ENCODE assay signal across 19 mouse cellular contexts in the genomic region with DNA sequence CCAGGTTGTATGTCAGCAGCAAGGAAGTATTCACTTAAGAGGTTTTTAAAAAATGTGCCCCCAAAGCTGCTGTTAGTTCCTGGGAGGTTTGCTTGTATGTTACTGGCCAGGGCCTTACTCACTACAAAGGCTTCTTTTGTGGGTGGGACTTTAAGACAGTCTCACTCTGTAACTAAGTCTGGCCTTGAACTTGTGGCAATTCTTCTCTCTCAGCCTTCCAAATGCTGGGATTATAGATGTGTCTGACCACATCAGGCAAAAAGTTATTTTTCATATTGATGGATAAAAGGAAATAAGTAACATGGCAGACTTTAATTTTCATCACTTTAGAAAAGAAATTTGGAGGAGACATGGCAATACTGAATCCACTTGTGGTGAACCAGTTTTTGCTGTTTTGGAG. TPM values are rescaled to one million over a fixed set of nuclear protein-coding genes. Genes with fewer than 3 reads are reported as not detected.
DNase-seq lines count a peak whose midpoint lies in the region; ATAC-seq and TF ChIP-seq lines count a peak whose summit lies in the region.
"Had no signal": no experiment of that assay in that cellular context is flagged by ENCODE, and none has a peak within 500 bp of the region (broad histone marks: within the 10 kb centered on the region; RNA-seq: fewer than 3 reads in every experiment).

No protein-coding gene starts in this region.

- H3K4me1 ChIP-seq in liver, embryonic 13.5 days (replicated peaks) = peaks cover 37% of the 10 kb centered on the region
- H3K4me1 ChIP-seq in liver, embryonic 11.5 days (replicated peaks; ENCODE audit: control insufficient read depth, insufficient read depth, low read length) = 0 out of 2 replicates have a peak, but pooled peaks cover 2% of the 10 kb centered on the region
- peaks cover 6 to 20% of the 10 kb centered on the region in 2 experiments for H3K4me1 ChIP-seq in MEL (ENCODE audit: control insufficient read depth in 1 of 2, insufficient read depth in 2 of 2, low read length in 2 of 2)
- peaks cover 60% of the 10 kb centered on the region for H3K4me1 ChIP-seq in erythroblast, embryonic 14.5 days (ENCODE audit: control insufficient read depth)
- peaks cover 21% of the 10 kb centered on the region for H3K4me1 ChIP-seq in liver, embryonic 16.5 days (ENCODE audit: control insufficient read depth, low read depth, low read length)
- no peaks in the 10 kb centered on the region for H3K4me1 ChIP-seq in limb, embryonic 10.5 days
- H3K4me1 ChIP-seq: forebrain, embryonic 10.5 days; forebrain, embryonic 13.5 days; hindbrain, embryonic 12.5 days; hindbrain, embryonic 15.5 days had no signal

- H3K36me3 ChIP-seq in liver, embryonic 13.5 days = no peaks in the 10 kb centered on the region
- H3K36me3 ChIP-seq in liver, embryonic 11.5 days (ENCODE audit: control insufficient read depth, insufficient read depth, low read length) = no peaks in the 10 kb centered on the region
- peaks cover 0 to 18% of the 10 kb centered on the region in 2 experiments; a peak in 2 of 4 replicates for H3K36me3 ChIP-seq in MEL (ENCODE audit: control insufficient read depth in 1 of 2, insufficient read depth in 2 of 2, low read length in 2 of 2)
- no peaks in the 10 kb centered on the region; the same call in 1 of the 2 replicates for H3K36me3 ChIP-seq in erythroblast, embryonic 14.5 days (ENCODE audit: control insufficient read depth)
- H3K36me3 ChIP-seq in liver, embryonic 16.5 days (ENCODE audit: control insufficient read depth, insufficient read depth) = no peaks in the 10 kb centered on the region
- no peaks in the 10 kb centered on the region for H3K36me3 ChIP-seq in limb, embryonic 10.5 days
- H3K36me3 ChIP-seq: forebrain, embryonic 10.5 days; G1E; hindbrain, embryonic 12.5 days; hindbrain, embryonic 15.5 days had no signal

- no peak overlapping the region for H3K4me3 ChIP-seq in liver, embryonic 13.5 days (replicated peaks)
- no peak overlapping the region for H3K4me3 ChIP-seq in liver, embryonic 11.5 days (ENCODE audit: low read depth, low read length)
- no peak overlapping the region for H3K4me3 ChIP-seq in MEL (ENCODE audit: control insufficient read depth in 1 of 2, insufficient read depth in 1 of 2, low read depth in 2 of 2, low read length in 2 of 2)
- H3K4me3 ChIP-seq in erythroblast, embryonic 14.5 days (replicated peaks) = peak overlapping the region; percentile 43
- H3K4me3 ChIP-seq in liver, embryonic 16.5 days (ENCODE audit: low read depth, low read length) = no peak overlapping the region
- H3K4me3 ChIP-seq in limb, embryonic 10.5 days = no peak overlapping the region
- H3K4me3 ChIP-seq: forebrain, embryonic 10.5 days; forebrain, embryonic 13.5 days; gastrocnemius, adult 2 months; hindbrain, embryonic 12.5 days; hindbrain, embryonic 15.5 days had no signal

- H3K9ac ChIP-seq in liver, embryonic 13.5 days = 0 out of 2 replicates have a peak overlapping the region, but pooled peaks have one; percentile 29
- H3K9ac ChIP-seq in liver, embryonic 11.5 days (ENCODE audit: low read depth, low read length) = no peak overlapping the region
- no peak overlapping the region for H3K9ac ChIP-seq in MEL (ENCODE audit: control insufficient read depth, low read depth, low read length, poor library complexity, severe bottlenecking)
- peak overlapping the region; percentile 16; the same call in 1 of the 2 replicates for H3K9ac ChIP-seq in liver, embryonic 16.5 days (ENCODE audit: low read depth, low read length)
- H3K9ac ChIP-seq: forebrain, embryonic 13.5 days; hindbrain, embryonic 12.5 days; hindbrain, embryonic 15.5 days had no signal

- no peak for TF ChIP-seq POLR2A in MEL (IDR thresholded peaks at IDR 0.05; ENCODE audit: control insufficient read depth in 1 of 2, insufficient read depth in 1 of 2, low read depth in 1 of 2, low read length in 2 of 2, poor library complexity in 1 of 2)

- no peak for TF ChIP-seq CTCF in MEL (IDR thresholded peaks at IDR 0.05 in 2 of 3, conservative IDR thresholded peaks at IDR 0.05 in 1 of 3; ENCODE audit: control insufficient read depth in 1 of 3, insufficient read depth in 1 of 3, low read depth in 2 of 3, low read length in 3 of 3, poor library complexity in 1 of 3, severe bottlenecking in 1 of 3)

- no peaks in the 10 kb centered on the region for H3K9me3 ChIP-seq in liver, embryonic 13.5 days (replicated peaks)
- no peaks in the 10 kb centered on the region for H3K9me3 ChIP-seq in liver, embryonic 11.5 days (ENCODE audit: control insufficient read depth, low read length)
- no peaks in the 10 kb centered on the region for H3K9me3 ChIP-seq in MEL (replicated peaks; ENCODE audit: insufficient read depth, low read length)
- no peaks in the 10 kb centered on the region for H3K9me3 ChIP-seq in erythroblast, embryonic 14.5 days (ENCODE audit: control insufficient read depth, low read length)
- H3K9me3 ChIP-seq in liver, embryonic 16.5 days (replicated peaks; ENCODE audit: control insufficient read depth, low read length) = no peaks in the 10 kb centered on the region
- H3K9me3 ChIP-seq in limb, embryonic 10.5 days (replicated peaks) = no peaks in the 10 kb centered on the region
- H3K9me3 ChIP-seq: forebrain, embryonic 10.5 days; forebrain, embryonic 13.5 days; G1E; hindbrain, embryonic 12.5 days; hindbrain, embryonic 15.5 days had no signal

- H3K27ac ChIP-seq in liver, embryonic 13.5 days = peak overlapping the region; percentile 62
- H3K27ac ChIP-seq in liver, embryonic 11.5 days (ENCODE audit: low read depth, low read length) = no peak overlapping the region
- H3K27ac ChIP-seq in MEL (ENCODE audit: control insufficient read depth, low read depth, low read length) = no peak overlapping the region
- peak overlapping the region; percentile 72 for H3K27ac ChIP-seq in liver, embryonic 16.5 days (ENCODE audit: low read length)
- no peak overlapping the region for H3K27ac ChIP-seq in limb, embryonic 10.5 days
- H3K27ac ChIP-seq: forebrain, embryonic 10.5 days; forebrain, embryonic 13.5 days; gastrocnemius, adult 2 months; hindbrain, embryonic 12.5 days; hindbrain, embryonic 15.5 days had no signal

- H3K4me2 ChIP-seq in liver, embryonic 13.5 days = peak overlapping the region; percentile 31
- H3K4me2 ChIP-seq in liver, embryonic 11.5 days = no peak overlapping the region
- peak overlapping the region; percentile 36 for H3K4me2 ChIP-seq in liver, embryonic 16.5 days (ENCODE audit: low read depth, low read length)
- H3K4me2 ChIP-seq: forebrain, embryonic 13.5 days; heart, embryonic 11.5 days; hindbrain, embryonic 12.5 days; hindbrain, embryonic 15.5 days had no signal

- H3K79me2 ChIP-seq in MEL (ENCODE audit: control insufficient read depth, insufficient read depth, low read length, poor library complexity) = peaks cover 1% of the 10 kb centered on the region; the same call in 1 of the 2 replicates

- H3K27me3 ChIP-seq in liver, embryonic 13.5 days = no peaks in the 10 kb centered on the region
- no peaks in the 10 kb centered on the region for H3K27me3 ChIP-seq in liver, embryonic 11.5 days (replicated peaks; ENCODE audit: control insufficient read depth, insufficient read depth, low read length)
- no peaks in the 10 kb centered on the region for H3K27me3 ChIP-seq in MEL (ENCODE audit: control insufficient read depth in 1 of 2, insufficient read depth in 2 of 2, low read length in 2 of 2)
- no peaks in the 10 kb centered on the region for H3K27me3 ChIP-seq in erythroblast, embryonic 14.5 days (ENCODE audit: control insufficient read depth)
- no peaks in the 10 kb centered on the region for H3K27me3 ChIP-seq in liver, embryonic 16.5 days (ENCODE audit: control insufficient read depth, insufficient read depth, low read depth, low read length)
- no peaks in the 10 kb centered on the region for H3K27me3 ChIP-seq in limb, embryonic 10.5 days (ENCODE audit: low read depth, poor library complexity, severe bottlenecking)
- H3K27me3 ChIP-seq: CH12.LX; forebrain, embryonic 13.5 days; hindbrain, embryonic 12.5 days; hindbrain, embryonic 15.5 days had no signal

- DNase-seq in liver, embryonic 13.5 days = no peak
- DNase-seq in liver, embryonic 11.5 days (ENCODE audit: low spot score) = no peak
- peak; percentile 35 for DNase-seq in MEL (ENCODE audit: low read depth, low spot score)
- DNase-seq in gastrocnemius, adult 18-20 months (ENCODE audit: low spot score) = no peak
- DNase-seq in limb, embryonic 10.5 days (ENCODE audit: low spot score) = no peak
- DNase-seq: adrenal gland, postnatal 14 days; B cell, adult 2 months; gastrocnemius, adult 2 months; gastrocnemius, postnatal 14 days had no signal

- TF ChIP-seq EP300 in MEL (IDR thresholded peaks at IDR 0.05; ENCODE audit: low read depth in 1 of 2, low read length in 2 of 2) = no peak

- TF ChIP-seq RAD21 in MEL (IDR thresholded peaks at IDR 0.05; ENCODE audit: low read depth, low read length) = no peak

- no peak for ATAC-seq in liver, embryonic 13.5 days (ENCODE audit: low read depth)
- no peak for ATAC-seq in liver, embryonic 11.5 days (replicated peaks; ENCODE audit: low FRiP score)
- ATAC-seq in liver, embryonic 16.5 days (ENCODE audit: low read depth) = peak; percentile 40
- ATAC-seq: forebrain, embryonic 13.5 days; forebrain, embryonic 16.5 days had no signal

TF ChIP-seq in MEL, 35 proteins besides CTCF, POLR2A, EP300 and RAD21:
- no peak for TF ChIP-seq NELFE (IDR thresholded peaks at IDR 0.05; ENCODE audit: low read depth, low read length)
- TF ChIP-seq MYC (IDR thresholded peaks at IDR 0.05; ENCODE audit: low read depth, low read length) = 0 out of 2 replicates have a peak, but pooled peaks have one; percentile 11
- no peak for TF ChIP-seq E2F4 (IDR thresholded peaks at IDR 0.05; ENCODE audit: borderline replicate concordance, low read depth, low read length)
- TF ChIP-seq TCF12 (IDR thresholded peaks at IDR 0.05; ENCODE audit: low read depth, low read length) = no peak
- TF ChIP-seq ETS1 (IDR thresholded peaks at IDR 0.05; ENCODE audit: low read depth, low read length) = no peak
- TF ChIP-seq USF1 (IDR thresholded peaks at IDR 0.05; ENCODE audit: low read depth, low read length) = no peak
- no peak for TF ChIP-seq MYB (IDR thresholded peaks at IDR 0.05; ENCODE audit: low read depth, low read length)

RNA-seq across cellular contexts. Expression of gene Lrba, which starts 28.1 kb away (rescaled TPM):
- polyA plus RNA-seq in liver, embryonic 13.5 days (2015; fragmentation: Nextera tagmentation; extraction: Ambion mirVana) = 2.2 TPM in 2 replicates
- 3.8 and 4.2 TPM in 2 replicates for polyA plus RNA-seq in liver, embryonic 11.5 days (2014; fragmentation: Nextera tagmentation; extraction: Ambion mirVana)
- total RNA-seq in MEL (2012; rRNA removed) = 10.9 and 14.8 TPM in 2 replicates
- polyA plus RNA-seq in MEL (2012; ENCODE audit: insufficient read depth in 1 of 2, insufficient read length in 2 of 2, low read depth in 1 of 2, low replicate concordance in 2 of 2, missing spikeins in 1 of 2) = 10 to 100 TPM in 1 of 2 experiments, not detected in 1; 17.9 TPM
- polyA plus RNA-seq in erythroblast, embryonic 14.5 days (2012) = 2.1 and 2.3 TPM in 2 replicates
- polyA plus RNA-seq in liver, embryonic 16.5 days (2015; fragmentation: Nextera tagmentation; extraction: Ambion mirVana) = 2.8 TPM in 2 replicates
- 10 to 100 TPM; 26.3 to 27.3 TPM for total RNA-seq in gastrocnemius, adult 18-20 months (2021)
- 3.8 and 6.0 TPM in 2 replicates for polyA plus RNA-seq in limb, embryonic 10.5 days (2016; fragmentation: Nextera tagmentation; extraction: Ambion mirVana)

Comparison
In these comparisons a context has a peak if more than half of its experiments do, and no peak if none do; other contexts are left out.
1. H3K27ac ChIP-seq: peak in liver, embryonic 13.5 days (single experiment) and liver, embryonic 16.5 days (single experiment); none in liver, embryonic 11.5 days (single experiment), MEL (single experiment) and limb, embryonic 10.5 days (single experiment).
2. H3K9ac ChIP-seq: peak in liver, embryonic 13.5 days (single experiment) and liver, embryonic 16.5 days (single experiment); none in liver, embryonic 11.5 days (single experiment) and MEL (single experiment).